Mouse (Mus musculus): ENCODE measurements around the gene Naa40. TPM values are rescaled to one million over a fixed set of nuclear protein-coding genes. Genes with fewer than 3 reads are reported as not detected.
A peak's percentile ranks its signal among the peaks of the same experiment; 100 is the strongest.

The Naa40 gene
- polyA plus RNA-seq, 1 experiment from 2014 or later, result 47.8 TPM

DNA sequence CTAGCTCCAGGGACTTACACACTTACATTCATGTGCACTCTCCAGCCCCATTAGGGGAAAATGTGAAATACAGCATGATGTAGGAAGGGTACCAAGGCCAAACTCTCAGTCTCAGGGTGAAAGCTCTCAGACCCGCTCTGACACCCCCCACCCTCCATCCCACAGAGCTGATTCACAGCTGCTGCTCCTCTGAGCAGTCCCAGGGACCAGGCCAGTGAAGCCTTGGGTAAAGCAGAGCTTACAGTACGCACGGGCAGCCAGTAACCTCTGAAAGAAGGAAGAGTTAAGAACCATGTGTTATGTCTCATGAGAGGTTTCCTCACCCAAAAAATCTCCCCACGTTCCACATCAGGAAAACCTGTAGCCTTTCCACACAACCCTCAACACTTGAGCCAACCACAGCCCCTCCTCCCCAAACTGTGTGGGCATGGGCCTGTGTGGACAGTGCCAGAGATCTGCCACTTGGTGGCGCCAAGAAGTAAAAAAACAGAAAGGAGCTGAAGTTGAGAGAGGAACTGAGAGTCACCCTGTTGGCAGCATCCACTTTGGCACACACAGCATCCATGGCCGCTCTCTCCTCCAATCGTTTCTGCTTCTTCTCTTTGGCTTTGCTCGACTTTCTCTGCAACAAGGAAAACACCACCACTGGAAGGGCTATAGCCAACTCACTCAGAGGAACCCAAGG is 6.3 kb downstream of the Naa40 start:
- DNase-seq (ENCODE audit: low spot score) (peak; percentile 83), ATAC-seq (ENCODE audit: low read depth) (peak; percentile 89)
- Histone ChIP-seq H3K4me3 (ENCODE audit: low read depth, low read length) (no peak overlapping the region), H3K4me1 (ENCODE audit: control insufficient read depth, insufficient read depth, low read length) (peaks cover 1% of the 10 kb centered on the region; the same call in 1 of the 2 replicates), H3K36me3 (ENCODE audit: control insufficient read depth, insufficient read depth, low read length) (peaks cover 52% of the 10 kb centered on the region), H3K9ac (ENCODE audit: low read depth, low read length) (no peak overlapping the region), H3K27me3 (replicated peaks; ENCODE audit: control insufficient read depth, insufficient read depth, low read length) (no peaks in the 10 kb centered on the region), H3K4me2 (ENCODE audit: low read depth, low read length) (no peak overlapping the region), H3K9me3 (ENCODE audit: control insufficient read depth, low read length) (no peaks in the 10 kb centered on the region), H3K27ac (replicated peaks; ENCODE audit: low read depth, low read length) (no peak overlapping the region)
- WGBS, result 57% methylated on average over 8 of the region's 8 CpGs

DNA sequence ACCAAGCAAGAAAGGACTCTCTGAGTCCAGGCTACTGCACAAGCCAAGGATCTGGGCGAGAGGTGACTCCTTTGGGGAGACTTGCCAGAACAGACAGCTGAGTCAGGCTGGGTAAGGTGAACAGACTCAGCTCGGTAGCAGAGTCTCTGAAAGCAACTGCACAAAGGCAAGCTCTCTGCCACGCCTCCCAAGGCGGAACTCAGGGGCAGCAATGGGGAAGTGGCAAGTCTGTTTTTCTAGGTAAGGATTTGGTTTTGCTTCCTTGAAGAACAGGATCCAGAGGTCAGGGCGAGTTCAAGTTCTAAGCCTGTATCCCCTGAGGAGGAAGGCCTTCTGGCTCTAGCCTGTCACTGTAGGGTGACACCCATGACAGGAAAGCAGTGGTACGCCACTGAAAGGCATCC is 14.5 kb downstream of the Naa40 start:
- H3K27ac ChIP-seq (replicated peaks; ENCODE audit: low read depth, low read length), result no peak overlapping the region
- 87% methylated on average over 6 of the region's 6 CpGs for WGBS

DNA sequence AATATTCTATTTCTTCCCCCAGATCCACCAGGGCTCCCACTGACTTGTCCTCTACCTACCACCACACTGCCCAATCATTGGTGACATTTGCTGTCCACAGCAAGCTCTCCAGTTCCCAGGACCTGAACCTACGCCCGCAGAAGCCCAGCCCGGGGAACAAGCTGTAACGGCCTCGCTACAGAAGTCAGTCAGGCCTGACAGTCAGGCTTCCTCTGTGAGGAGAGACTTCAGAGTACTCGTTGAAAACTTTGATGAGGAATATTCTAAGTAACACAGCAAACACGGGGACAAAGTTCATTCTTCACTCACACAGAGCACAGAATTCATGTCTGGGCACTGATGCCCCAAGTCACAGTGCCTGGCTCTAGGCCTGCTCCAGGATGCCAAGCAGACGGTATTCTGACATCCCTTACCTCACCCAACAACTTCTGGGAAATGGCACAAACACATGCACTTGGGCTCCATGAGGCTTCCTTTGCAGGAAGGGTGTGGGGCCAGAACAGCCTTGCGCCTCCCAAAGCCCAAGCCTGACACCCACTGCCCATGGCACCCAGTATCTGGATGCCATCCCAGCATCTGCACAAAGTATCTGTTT is 15.8 kb downstream of the Naa40 start:
- Histone ChIP-seq H3K27me3 (replicated peaks; ENCODE audit: control insufficient read depth, insufficient read depth, low read length) (no peaks in the 10 kb centered on the region), H3K4me1 (ENCODE audit: control insufficient read depth, insufficient read depth, low read length) (no peaks in the 10 kb centered on the region), H3K4me3 (ENCODE audit: low read depth, low read length) (no peak overlapping the region), H3K4me2 (ENCODE audit: low read depth, low read length) (no peak overlapping the region), H3K27ac (replicated peaks; ENCODE audit: low read depth, low read length) (no peak overlapping the region), H3K36me3 (ENCODE audit: control insufficient read depth, insufficient read depth, low read length) (peaks cover 39% of the 10 kb centered on the region), H3K9me3 (ENCODE audit: control insufficient read depth, low read length) (no peaks in the 10 kb centered on the region), H3K9ac (ENCODE audit: low read depth, low read length) (no peak overlapping the region)
- DNase-seq (ENCODE audit: low spot score), result no peak
- no peak for ATAC-seq (ENCODE audit: low read depth)
- WGBS, result 86% methylated on average over 9 of the region's 9 CpGs

More for the DNA sequence above, 14.5 kb downstream of the Naa40 start:
- Histone ChIP-seq H3K4me2 (ENCODE audit: low read depth, low read length) (no peak overlapping the region), H3K4me1 (ENCODE audit: control insufficient read depth, insufficient read depth, low read length) (no peaks in the 10 kb centered on the region), H3K27me3 (replicated peaks; ENCODE audit: control insufficient read depth, insufficient read depth, low read length) (no peaks in the 10 kb centered on the region), H3K36me3 (ENCODE audit: control insufficient read depth, insufficient read depth, low read length) (peaks cover 51% of the 10 kb centered on the region), H3K4me3 (ENCODE audit: low read depth, low read length) (no peak overlapping the region), H3K9me3 (ENCODE audit: control insufficient read depth, low read length) (no peaks in the 10 kb centered on the region), H3K9ac (ENCODE audit: low read depth, low read length) (no peak overlapping the region)
- DNase-seq (ENCODE audit: low spot score), result peak; percentile 29
- ATAC-seq (ENCODE audit: low read depth), result no peak

DNA sequence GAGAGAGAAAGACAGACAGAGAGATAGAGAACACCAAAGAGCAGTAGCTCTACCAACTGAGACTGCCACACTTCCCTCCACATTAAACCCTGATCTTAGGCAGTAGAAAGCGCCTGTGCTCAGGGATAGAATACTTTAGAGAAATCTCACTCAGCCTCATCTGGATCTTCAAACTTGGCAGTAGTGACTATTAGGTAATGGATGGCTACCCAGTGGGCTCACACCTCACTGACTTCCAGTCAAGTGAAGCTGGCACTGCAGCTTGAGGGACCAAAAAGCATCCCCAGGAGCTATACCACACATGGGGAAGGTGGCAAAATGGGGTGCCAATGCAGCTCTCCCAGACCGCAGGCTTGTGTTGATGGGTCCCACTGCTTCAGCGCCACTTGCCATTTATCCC is 16.7 kb downstream of the Naa40 start:
- Histone ChIP-seq H3K4me3 (ENCODE audit: low read depth, low read length) (no peak overlapping the region), H3K4me1 (ENCODE audit: control insufficient read depth, insufficient read depth, low read length) (no peaks in the 10 kb centered on the region), H3K4me2 (ENCODE audit: low read depth, low read length) (no peak overlapping the region), H3K9ac (ENCODE audit: low read depth, low read length) (no peak overlapping the region), H3K36me3 (ENCODE audit: control insufficient read depth, insufficient read depth, low read length) (peaks cover 30% of the 10 kb centered on the region), H3K9me3 (ENCODE audit: control insufficient read depth, low read length) (no peaks in the 10 kb centered on the region), H3K27ac (replicated peaks; ENCODE audit: low read depth, low read length) (no peak overlapping the region), H3K27me3 (replicated peaks; ENCODE audit: control insufficient read depth, insufficient read depth, low read length) (no peaks in the 10 kb centered on the region)
- DNase-seq (ENCODE audit: low spot score) (no peak), ATAC-seq (ENCODE audit: low read depth) (no peak)
- WGBS, result 82% methylated on average over 3 of the region's 3 CpGs

DNA sequence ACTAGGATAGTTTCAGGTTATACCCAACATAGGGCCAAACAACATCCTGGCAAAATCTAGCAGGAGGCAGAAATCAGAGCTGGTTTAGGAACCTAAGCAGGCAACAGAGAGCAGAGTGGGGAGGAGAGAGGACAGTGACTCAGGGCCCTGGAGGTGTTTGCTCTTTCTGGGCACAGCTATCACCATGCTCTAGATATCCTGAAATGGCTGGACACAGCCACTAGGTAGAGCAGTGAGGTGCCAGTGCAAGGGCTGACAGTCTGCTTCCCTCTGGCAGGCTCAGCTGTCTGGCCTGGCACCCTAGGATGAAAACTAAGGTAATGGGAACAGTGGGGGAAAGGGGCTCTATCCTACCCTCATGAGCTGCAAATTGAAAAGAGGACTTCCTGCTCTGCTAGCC is 17.5 kb downstream of the Naa40 start:
- Histone ChIP-seq H3K9ac (ENCODE audit: low read depth, low read length) (no peak overlapping the region), H3K36me3 (ENCODE audit: control insufficient read depth, insufficient read depth, low read length) (peaks cover 26% of the 10 kb centered on the region), H3K4me2 (ENCODE audit: low read depth, low read length) (no peak overlapping the region), H3K27ac (replicated peaks; ENCODE audit: low read depth, low read length) (no peak overlapping the region), H3K4me1 (ENCODE audit: control insufficient read depth, insufficient read depth, low read length) (no peaks in the 10 kb centered on the region), H3K9me3 (ENCODE audit: control insufficient read depth, low read length) (no peaks in the 10 kb centered on the region), H3K4me3 (ENCODE audit: low read depth, low read length) (no peak overlapping the region), H3K27me3 (replicated peaks; ENCODE audit: control insufficient read depth, insufficient read depth, low read length) (no peaks in the 10 kb centered on the region)
- no peak for DNase-seq (ENCODE audit: low spot score)
- ATAC-seq (ENCODE audit: low read depth), result no peak

DNA sequence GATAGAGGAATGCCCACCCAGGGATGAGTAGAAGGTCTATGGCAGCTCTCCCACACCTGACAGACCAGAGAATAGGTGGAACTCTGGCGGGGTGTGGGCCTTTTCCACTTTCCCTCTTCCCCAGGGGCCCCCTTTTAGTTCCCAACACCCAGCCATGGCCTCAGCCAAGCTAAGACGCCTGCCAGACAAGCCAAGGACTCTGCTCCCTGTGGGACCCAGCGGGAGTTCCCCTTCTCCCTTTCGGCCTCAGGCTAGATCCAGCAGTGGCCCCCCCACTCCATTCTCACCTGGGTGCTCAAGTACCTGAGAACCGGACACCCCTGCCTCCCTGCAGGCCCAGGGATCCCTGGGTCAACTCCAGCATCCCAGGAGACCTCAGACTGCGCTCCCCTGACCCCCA is 18.8 kb downstream of the Naa40 start:
- no peak overlapping the region for H3K4me2 ChIP-seq (ENCODE audit: low read depth, low read length)
- DNase-seq (ENCODE audit: low spot score), result no peak
- WGBS, result 79% methylated on average over 6 of the region's 6 CpGs

DNA sequence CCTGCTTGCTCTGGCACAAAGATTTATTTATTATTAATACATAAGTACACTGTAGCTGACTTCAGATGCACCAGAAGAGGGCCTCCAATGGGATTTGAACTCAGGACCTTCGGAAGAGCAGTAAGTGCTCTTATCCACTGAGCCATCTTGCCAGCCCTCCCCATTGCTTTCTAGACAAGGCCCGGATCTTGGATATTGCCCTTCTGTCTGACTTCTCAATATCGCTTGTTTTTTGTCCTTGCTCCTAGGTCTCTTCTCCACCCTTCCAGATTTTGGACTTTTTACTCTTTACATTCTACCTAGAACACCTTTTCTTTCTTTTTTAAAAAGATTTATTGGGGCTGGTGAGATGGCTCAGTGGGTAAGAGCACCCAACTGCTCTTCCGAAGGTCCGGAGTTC is 22.2 kb downstream of the Naa40 start:
- peaks cover 15% of the 10 kb centered on the region for H3K4me1 ChIP-seq (ENCODE audit: control insufficient read depth, insufficient read depth, low read length)
- no peaks in the 10 kb centered on the region for H3K27me3 ChIP-seq (replicated peaks; ENCODE audit: control insufficient read depth, insufficient read depth, low read length)
- DNase-seq (ENCODE audit: low spot score), result no peak
- H3K36me3 ChIP-seq (ENCODE audit: control insufficient read depth, insufficient read depth, low read length), result peaks cover 24% of the 10 kb centered on the region
- no peaks in the 10 kb centered on the region for H3K9me3 ChIP-seq (ENCODE audit: control insufficient read depth, low read length)
- H3K9ac ChIP-seq (ENCODE audit: low read depth, low read length), result no peak overlapping the region
- ATAC-seq (ENCODE audit: low read depth), result no peak
- no peak overlapping the region for H3K4me2 ChIP-seq (ENCODE audit: low read depth, low read length)
- 96% methylated on average over 5 of the region's 5 CpGs for WGBS
- no peak overlapping the region for H3K4me3 ChIP-seq (ENCODE audit: low read depth, low read length)
- no peak overlapping the region for H3K27ac ChIP-seq (replicated peaks; ENCODE audit: low read depth, low read length)

More for the DNA sequence above, 18.8 kb downstream of the Naa40 start:
- no peak for ATAC-seq (ENCODE audit: low read depth)
- H3K27ac ChIP-seq (replicated peaks; ENCODE audit: low read depth, low read length), result no peak overlapping the region
- no peaks in the 10 kb centered on the region for H3K27me3 ChIP-seq (replicated peaks; ENCODE audit: control insufficient read depth, insufficient read depth, low read length)
- no peak overlapping the region for H3K9ac ChIP-seq (ENCODE audit: low read depth, low read length)
- H3K4me3 ChIP-seq (ENCODE audit: low read depth, low read length), result no peak overlapping the region
- no peaks in the 10 kb centered on the region for H3K4me1 ChIP-seq (ENCODE audit: control insufficient read depth, insufficient read depth, low read length)
- H3K36me3 ChIP-seq (ENCODE audit: control insufficient read depth, insufficient read depth, low read length), result peaks cover 13% of the 10 kb centered on the region; the same call in 1 of the 2 replicates
- H3K9me3 ChIP-seq (ENCODE audit: control insufficient read depth, low read length), result no peaks in the 10 kb centered on the region

DNA sequence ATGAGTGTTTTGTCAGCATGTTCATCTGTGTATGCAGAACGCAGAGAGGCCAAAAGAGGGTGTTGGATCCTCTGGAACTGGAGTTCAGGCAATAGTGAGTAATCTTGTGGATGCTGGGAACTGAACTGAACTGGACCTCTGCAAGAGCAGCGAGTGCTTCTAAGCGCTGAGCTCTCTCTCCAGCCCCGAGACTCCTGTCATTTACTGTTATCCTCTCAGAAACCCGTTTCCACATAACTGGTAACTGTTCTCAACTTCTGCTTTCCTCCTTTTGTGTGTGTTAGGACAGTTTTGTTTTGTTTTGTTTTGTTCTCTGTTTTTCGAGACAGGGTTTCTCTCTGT is 23.1 kb downstream of the Naa40 start:
- Histone ChIP-seq H3K36me3 (ENCODE audit: control insufficient read depth, insufficient read depth, low read length) (peaks cover 33% of the 10 kb centered on the region), H3K4me2 (ENCODE audit: low read depth, low read length) (peak overlapping the region; percentile 58), H3K27ac (replicated peaks; ENCODE audit: low read depth, low read length) (no peak overlapping the region), H3K4me1 (ENCODE audit: control insufficient read depth, insufficient read depth, low read length) (peaks cover 15% of the 10 kb centered on the region), H3K27me3 (replicated peaks; ENCODE audit: control insufficient read depth, insufficient read depth, low read length) (no peaks in the 10 kb centered on the region), H3K4me3 (ENCODE audit: low read depth, low read length) (peak overlapping the region; percentile 87), H3K9me3 (ENCODE audit: control insufficient read depth, low read length) (no peaks in the 10 kb centered on the region), H3K9ac (ENCODE audit: low read depth, low read length) (no peak overlapping the region)
- ATAC-seq (ENCODE audit: low read depth) (peak; percentile 12), DNase-seq (ENCODE audit: low spot score) (no peak)
- WGBS, result 10% methylated on average over 6 of the region's 6 CpGs
